Mouse (Mus musculus) adrenal gland, adult 18-20 months (tissue): ENCODE results near the gene Steap4. TPM values are rescaled to one million over a fixed set of nuclear protein-coding genes. Genes with fewer than 3 reads are reported as not detected.
"Not testable (repeated sequence)": the region's sequence is repeated elsewhere in the genome, so short reads cannot be mapped to it uniquely, and the experiment has no call there.

ENCODE experiments used
- DNase-seq, 2 experiments: peaks; one replicate each; pipeline ENCODE4 v3.0.0; 2021 to 2022; ENCODE audit warnings: low spot score in 2 of 2
- total RNA-seq, 2 experiments: library from RNA; stranded (reverse); gene quantifications; 1 replicate in 1 of 2; 2 replicates in 1 of 2; pipeline ENCODE4 v1.2.3; 2021

Gene Steap4
- total RNA-seq, 2 experiments from 2014 or later = 12.6 to 64.5 TPM

GRCm38 (mm10) chr5:7987962-7988361 is 27.7 kb downstream of the Steap4 start:
- no peak for DNase-seq

- DNase-seq = no peak
These were observed 28.2 kb downstream of the Steap4 start for GRCm38 (mm10) chr5:7988415-7988814.

- not testable (repeated sequence) for DNase-seq
These were observed 31.4 kb downstream of the Steap4 start for GRCm38 (mm10) chr5:7991631-7992030.

- no peak for DNase-seq
These were observed 33.5 kb downstream of the Steap4 start for GRCm38 (mm10) chr5:7993766-7994165.

GRCm38 (mm10) chr5:7995288-7995897 is 35.1 kb downstream of the Steap4 start:
- no peak for DNase-seq

- DNase-seq = no peak
These were observed 36.3 kb downstream of the Steap4 start for GRCm38 (mm10) chr5:7996401-7997044.

GRCm38 (mm10) chr5:7997086-7997485 is 36.8 kb downstream of the Steap4 start:
- no peak for DNase-seq

- DNase-seq = no peak
These were observed 40.2 kb downstream of the Steap4 start for GRCm38 (mm10) chr5:8000466-8000865.

- no peak for DNase-seq
These were observed 42.6 kb downstream of the Steap4 start for GRCm38 (mm10) chr5:8002827-8003226.

- peak in 1 of 2 experiments; percentile 3 for DNase-seq
These were observed 53.0 kb downstream of the Steap4 start for GRCm38 (mm10) chr5:8013276-8013675.

Other genes with a start within 250 kb of the Steap4 start
- 10 to 100 TPM; 88.9 to 97.1 TPM for gene Sri, start 85.6 kb downstream of the Steap4 start, total RNA-seq